Mouse (Mus musculus): ENCODE results near the gene Rilpl1.
"Not testable (repeated sequence)": the region's sequence is repeated elsewhere in the genome, so short reads cannot be mapped to it uniquely, and the experiment has no call there.

The Rilpl1 gene

DNA sequence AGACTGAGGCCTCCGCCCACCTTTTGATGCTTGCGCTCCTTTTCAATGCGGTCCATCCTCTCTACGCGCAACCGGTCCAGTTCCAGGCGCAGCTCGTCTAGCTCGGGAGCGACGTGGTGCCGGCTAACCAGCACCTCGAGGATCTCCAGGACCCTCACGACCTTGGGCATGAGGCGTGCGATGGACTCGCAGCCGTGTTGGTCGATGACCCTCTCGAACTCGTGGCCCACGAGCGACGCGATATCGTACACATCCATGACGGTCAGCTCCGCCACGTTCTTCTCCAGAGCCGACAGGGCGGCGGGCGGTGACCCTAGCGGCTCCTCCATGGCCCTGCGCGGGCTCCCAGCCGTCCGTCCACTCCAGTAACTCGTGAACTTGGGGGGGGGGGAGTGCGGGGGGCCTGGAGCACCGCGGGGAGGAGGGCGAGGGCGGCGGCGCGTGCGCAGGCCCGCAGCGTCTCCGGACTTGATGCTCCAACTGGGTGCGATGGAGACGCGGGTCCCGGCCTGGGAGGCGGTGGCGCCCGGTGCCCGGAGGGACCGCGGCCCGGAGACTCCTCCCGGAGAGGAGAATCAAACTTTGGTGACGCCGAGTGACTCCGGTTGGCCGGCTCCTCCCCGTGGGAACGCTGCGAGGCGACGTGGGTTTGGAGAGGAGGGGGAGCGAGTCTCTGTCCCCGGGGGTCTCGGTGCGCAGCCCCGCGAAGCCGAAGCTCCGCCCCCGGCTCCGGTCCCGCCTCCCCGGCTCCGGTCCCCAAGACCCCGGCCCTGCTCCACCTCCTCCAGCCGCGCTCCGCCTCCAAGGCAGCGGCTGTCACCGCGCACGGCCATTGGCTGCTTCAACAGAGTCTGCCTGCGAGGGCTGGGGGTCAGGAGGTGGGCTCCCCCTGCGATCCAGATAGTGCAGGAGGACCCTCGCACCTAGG, at the start of gene Rilpl1:
Gene Rilpl1 (minus strand): TSS at position 737 of the 928 bp plus-strand sequence.
- peak; percentile 79 to 82 for DNase-seq (ENCODE audit: low spot score in 2 of 2)

DNA sequence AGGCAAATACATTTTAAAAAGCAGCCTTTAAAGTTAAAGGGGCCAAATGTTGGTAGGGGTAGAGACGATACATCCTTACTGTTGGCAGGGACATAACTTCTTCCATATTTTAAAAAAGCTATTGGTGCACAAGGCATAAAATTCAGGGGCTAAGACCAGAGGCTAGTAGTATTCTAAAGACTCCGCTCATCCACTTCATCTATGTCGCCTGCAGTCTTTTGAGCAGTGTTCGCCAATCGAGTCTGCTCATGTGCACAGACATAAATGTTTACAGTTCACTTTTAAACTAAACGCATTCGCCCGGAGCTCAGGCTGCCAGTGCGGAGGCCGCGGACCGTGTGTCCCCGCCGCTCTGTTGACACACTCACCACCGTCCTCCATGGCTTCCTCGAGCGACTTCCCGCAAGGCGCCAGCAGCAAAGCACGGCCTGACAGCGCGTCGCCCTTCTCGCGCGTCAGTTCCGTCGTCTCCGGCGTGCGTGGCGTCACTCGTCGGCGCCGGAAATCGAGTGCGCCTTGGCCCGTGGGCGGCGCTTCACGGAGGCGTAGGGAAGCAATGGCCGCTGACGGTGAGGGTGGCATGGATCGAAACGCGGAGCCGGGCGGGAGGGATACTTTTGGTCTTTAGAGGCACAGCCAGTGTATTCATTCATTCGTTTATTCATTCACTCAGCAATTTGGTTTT, 47.6 kb upstream of the Rilpl1 start, which contains the start of the genes Eif2b1 and Gtf2h3:
Gene Eif2b1 (minus strand): TSS at position 499 of the 685 bp plus-strand sequence.
Gene Gtf2h3 (plus strand): TSS at position 508 of the 685 bp plus-strand sequence.
- peak; percentile 88 to 95 for DNase-seq (ENCODE audit: low spot score in 2 of 2)

DNA sequence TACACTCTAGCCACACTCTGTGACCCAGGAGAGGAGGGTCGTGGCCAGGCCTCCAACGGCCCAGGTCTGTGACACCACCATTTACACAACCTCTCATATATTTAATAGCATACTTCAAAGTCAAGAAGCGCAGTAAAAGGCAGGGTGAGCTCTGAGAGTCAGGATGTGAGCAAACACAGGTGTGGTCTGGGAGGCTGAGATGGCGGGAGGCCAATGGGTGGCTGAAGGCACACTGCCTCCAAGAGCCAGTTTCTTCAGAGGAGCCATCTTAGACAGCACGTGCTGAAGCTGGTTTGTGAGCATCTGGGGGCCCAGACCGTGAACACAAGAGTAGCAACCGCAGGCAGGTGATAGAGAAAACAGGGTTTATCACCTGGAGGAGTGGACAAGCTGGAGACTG, 44.3 kb upstream of the Rilpl1 start:
- no peak for DNase-seq (ENCODE audit: low spot score in 2 of 2)

DNA sequence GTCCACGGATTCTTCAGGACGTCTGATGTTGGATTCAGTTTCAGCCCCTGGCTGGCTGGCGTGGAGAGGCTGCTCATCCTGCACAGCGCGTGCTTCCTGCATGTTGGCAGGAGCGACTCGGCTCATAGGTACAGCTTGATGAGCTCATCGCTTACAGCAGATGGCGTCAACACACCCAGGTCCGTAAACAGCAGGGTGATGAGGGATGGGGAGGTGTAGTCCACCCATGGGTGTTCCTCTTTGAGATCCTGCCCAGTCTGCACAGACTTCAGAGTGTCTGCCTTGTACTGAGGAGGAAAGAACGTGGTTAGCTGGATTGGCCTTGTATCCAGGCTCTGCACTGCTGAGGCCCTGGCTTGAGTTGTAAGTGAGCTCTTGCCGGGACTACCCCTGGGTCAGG, 39.9 kb upstream of the Rilpl1 start:
- no peak for DNase-seq (ENCODE audit: low spot score in 2 of 2)

DNA sequence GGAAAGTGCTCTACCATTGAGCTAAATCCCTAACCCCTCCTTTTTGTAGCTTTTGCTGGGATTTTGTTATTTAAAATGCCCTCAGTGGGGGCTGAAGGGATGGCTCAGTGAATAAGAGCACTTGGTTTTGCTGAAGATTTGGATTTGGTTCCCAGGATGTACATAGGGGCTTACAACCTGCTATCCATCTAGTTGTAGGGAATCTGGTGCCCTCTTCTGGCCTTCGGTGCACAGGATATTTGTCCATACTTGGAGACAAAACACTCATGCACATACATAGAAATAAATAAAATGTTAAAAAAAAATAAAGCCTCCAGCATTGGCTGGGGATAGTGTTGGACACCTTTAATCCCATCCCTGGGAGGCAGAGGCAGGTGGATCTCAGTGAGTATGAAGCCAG, 24.0 kb upstream of the Rilpl1 start:
- no peak for DNase-seq (ENCODE audit: low spot score in 2 of 2)

DNA sequence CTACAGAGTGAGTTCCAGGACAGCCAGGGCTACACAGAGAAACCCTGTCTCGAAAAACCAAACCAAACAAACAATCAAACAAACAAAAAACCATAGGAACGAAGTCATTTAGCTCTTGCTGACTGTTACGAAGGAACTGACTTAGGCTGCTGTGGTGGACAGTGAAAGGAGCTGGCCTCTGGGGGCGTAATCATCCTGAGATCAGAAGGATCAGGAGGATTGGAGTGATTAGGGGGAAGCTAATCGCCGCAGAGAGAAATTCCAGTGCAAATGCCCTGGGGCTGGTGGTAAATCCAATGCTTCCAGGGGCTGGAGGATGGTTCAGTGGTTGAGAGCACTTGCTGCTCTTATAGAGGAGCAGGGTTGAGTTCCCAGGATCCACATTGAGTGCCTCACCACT, 22.4 kb upstream of the Rilpl1 start:
- DNase-seq (ENCODE audit: low spot score in 2 of 2), result no peak

DNA sequence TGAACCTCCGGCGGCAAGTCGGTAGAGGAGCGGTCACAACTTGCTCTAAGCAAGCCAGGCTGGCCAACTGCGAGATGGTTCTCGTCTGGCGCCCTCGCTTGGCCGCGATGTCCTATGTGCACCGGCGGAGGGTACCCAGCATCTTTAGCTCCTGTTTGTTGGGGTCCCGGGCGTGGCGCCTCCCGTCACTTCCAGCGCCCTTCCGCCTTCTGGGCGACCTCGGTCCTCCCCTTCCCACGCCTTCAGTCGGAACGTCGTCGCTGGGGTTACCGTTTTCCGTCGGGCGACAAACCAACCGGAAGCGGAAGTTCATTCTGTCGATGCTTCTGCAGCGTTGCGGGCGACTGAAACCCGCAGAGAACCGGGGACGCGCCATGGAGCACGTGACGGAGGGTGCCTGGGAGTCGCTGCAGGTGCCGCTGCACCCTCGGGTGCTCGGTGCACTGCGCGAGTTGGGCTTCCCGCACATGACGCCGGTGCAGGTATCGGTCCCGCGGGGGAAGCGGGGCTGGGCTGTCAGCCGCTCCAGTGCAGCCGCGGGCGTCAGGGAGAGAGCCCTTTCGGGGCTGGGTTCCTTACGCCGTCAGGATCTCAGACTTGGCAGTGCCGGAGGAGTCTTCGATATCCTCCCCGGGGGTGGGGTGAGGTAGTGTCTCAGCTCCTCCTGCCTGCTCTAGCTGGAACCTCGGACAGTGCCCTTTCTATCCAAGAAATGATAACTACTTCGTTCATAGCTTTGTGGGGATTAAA, 21.5 kb upstream of the Rilpl1 start, which contains the start of gene Ddx55:
Gene Ddx55 (plus strand): TSS at position 307 of the 750 bp plus-strand sequence.
- peak; percentile 86 to 89 for DNase-seq (ENCODE audit: low spot score in 2 of 2)

DNA sequence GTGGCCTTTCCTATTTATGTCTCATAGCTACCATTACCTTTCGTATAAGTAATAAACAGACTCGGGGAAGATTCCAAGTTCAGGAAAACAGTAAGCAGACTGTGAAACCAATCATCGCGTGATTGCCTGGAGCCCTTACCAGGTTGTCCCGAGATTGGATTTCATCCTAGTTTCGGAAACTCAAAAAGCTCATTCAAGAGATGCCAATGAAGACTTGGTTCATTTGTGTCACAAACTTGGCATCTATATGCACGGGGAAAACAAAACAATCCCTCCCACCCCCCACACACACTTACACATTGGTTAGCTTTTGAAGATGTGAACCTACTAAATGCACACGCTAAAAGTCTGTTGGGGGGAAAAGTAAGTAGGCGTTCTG, 20.9 kb upstream of the Rilpl1 start:
- DNase-seq (ENCODE audit: low spot score in 2 of 2), result no peak

DNA sequence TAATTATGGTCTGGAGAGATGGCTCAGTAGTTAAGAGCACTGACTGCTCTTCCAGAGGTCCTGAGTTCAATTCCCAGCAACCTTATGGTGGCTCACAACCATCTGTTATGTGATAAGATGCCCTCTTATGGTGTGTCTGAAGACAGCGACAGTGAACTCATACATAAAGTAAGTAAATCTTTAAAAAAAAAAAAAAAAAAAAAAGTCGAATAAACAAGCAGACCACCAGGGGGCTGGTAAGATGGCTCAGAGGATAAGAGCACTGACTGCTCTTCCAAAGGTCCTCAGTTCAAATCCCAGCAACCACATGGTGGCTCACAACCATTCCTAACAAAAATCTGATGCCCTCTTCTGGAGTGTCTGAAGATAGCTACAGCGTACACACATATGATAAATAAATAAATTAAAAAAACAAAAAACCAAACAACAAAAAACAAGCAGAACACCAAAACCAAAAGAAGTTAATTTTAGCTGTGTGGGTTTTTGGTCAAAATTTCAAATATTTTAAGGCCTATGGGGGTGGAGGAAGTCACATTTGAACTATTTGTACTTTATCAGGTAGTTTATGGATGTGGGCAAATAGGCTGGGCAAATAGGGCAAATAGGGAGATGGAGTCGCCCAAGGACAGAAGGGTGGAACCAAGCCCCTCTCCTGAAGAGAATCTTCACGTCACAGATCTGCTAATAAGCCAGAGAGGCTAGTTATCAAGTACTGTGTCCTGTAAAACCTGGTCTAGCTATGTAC, 20.3 kb upstream of the Rilpl1 start:
- not testable (repeated sequence) for DNase-seq (ENCODE audit: low spot score in 2 of 2)

DNA sequence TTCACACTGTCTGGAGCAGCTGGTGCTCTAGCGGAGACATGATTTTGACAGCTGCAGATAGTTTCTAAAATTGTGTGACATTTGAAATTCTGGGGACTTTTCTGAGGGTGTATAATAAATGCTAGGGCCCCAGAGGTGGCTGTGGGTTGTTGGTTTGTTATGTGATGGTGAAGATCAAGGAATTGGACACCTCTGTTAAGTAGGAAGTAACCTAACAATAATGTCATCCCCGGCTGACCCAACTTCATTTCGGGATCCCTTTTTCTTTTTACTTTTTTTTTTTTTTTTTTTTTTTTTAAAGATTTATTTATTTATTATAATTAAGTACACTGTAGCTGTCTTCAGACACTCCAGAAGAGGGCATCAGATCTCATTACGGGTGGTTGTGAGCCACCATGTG, 19.5 kb upstream of the Rilpl1 start:
- DNase-seq (ENCODE audit: low spot score in 2 of 2), result not testable (repeated sequence)

DNA sequence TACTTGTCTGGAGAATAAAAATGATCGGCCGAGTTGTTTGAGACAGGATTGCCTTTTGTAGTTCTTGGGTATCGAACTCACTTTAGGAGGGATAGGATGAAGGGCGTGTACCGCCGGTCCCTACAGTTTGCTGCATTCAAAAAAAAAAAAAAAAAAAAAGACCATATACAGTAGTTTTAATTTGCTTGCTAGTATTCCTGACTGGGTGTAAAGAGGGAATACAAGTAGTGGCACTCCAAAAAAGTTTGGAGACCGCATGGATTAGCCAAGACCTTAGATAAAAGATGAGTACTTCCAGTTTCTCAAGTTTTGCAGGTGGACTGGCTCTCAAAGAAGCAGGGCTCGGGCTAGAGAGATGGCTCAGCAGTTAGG, 10.4 kb upstream of the Rilpl1 start:
- DNase-seq (ENCODE audit: low spot score in 2 of 2), result no peak

DNA sequence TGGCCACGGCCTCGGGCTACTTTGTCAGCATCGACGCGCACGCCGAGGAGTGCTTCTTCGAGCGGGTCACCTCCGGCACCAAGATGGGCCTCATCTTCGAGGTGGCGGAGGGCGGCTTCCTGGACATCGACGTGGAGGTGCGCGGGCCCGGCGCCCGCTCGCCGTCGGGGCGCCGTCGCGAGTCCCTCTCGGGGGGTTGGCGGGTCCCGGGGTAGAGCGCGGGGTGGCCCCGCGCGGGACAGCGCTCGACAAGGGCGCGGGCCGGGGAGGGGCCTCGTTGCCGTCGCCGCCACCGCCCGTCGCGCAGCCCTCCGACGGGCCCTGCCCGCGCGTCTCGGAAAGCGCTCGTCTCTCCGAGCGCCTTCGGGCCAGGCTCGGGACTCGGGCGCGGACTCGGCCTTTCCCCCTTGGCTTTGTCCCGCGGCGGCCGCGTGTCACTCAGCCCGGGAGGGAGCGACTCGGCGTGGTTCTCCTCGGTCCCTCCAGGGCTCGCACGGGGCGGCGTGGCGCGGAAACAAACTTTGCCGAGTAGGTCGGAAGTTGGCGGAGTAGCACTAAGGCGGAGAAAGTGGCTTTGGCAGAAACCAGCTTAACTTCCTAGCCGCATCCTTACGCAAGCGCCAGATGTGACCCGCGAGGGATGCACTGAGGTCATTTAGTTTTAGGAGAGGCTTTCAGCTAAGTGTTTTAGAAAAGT, 9.9 kb upstream of the Rilpl1 start:
- DNase-seq (ENCODE audit: low spot score in 2 of 2), result peak; percentile 76 to 78

DNA sequence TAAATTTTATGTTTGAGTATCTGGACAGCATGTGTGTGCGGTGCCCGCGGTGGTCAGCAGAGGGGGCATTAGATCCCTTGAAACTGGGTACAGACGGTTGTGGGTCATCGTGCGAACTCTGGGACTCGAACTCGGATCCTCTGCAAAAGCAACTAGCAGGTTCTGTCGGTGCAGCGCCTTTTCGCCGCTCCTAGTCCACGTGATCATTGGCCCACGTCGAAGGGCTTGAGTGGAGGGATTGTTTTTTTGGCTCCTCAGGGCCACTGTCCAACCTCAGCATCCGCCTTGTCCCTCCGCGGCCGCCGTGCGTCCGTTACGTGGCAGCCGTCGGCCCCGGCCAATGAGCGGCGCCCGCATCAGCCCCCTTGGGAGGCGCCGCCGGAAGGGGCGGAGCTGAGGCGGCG, 9.2 kb upstream of the Rilpl1 start, which contains the start of gene Tmed2:
Gene Tmed2 (plus strand): TSS at position 313 of the 404 bp plus-strand sequence.
- DNase-seq (ENCODE audit: low spot score in 2 of 2), result peak; percentile 93 to 95

DNA sequence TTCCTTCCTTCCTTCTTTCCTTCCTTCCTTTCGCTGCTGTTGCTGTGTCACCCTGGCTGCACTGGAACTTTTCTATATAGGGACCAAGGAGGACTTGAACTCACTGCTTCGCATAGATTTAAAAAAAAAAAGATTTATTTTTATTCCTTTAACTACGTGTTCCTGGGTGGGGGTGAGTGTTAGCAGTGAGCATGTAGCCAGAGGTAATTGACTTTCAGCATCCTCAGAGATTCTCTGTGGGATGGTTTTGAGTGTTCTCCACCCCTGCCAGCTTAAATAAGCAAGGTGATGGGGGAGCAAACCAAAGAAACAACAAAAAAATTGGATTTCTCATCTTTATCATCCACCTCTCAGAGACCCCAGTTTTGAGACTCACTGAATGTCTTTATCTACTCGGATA, 8.7 kb upstream of the Rilpl1 start:
- no peak for DNase-seq (ENCODE audit: low spot score in 2 of 2)

DNA sequence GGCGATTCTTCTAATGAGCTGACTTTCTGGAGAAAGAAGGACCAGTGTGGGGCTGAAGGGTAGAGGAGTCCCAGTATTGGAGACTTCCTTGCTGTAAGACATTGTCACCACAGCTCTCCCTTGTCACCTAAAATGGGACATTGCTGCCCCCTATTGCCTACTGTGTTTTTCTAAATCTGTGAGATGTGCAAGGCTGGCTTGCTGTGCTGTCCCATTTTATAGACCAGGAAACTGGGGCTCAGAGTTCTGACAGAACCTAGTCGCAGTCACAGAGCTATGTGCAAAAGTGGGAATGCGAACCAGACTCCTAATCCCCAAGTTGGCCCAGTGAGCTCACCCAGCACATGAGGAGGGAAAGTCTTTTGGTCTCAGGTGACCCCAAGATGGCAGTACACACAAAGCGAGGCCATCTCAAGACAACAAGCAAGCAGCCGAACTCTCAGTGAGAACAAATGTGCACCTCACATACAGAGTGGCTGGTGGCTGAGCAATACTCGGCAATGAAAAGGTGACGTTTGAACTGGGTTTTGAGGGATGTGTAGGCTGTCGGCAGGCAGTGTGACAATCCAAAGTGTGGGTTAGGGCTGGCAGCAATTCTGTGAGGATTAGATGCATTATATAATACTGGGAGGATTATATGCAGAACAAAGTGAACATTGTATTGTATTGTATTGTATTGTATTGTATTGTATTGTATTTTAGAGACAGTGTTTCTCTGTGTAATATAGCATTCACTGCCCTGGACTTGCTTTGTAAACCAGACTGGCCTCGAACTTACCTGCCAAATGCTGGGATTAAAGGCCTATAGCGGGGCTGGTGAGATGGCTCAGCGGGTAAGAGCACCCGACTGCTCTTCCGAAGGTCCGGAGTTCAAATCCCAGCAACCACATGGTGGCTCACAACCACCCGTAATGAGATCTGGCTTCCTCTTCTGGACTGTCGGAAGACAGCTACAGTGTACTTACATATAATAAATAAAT, 7.9 kb upstream of the Rilpl1 start:
- DNase-seq (ENCODE audit: low spot score in 2 of 2), result no peak

DNA sequence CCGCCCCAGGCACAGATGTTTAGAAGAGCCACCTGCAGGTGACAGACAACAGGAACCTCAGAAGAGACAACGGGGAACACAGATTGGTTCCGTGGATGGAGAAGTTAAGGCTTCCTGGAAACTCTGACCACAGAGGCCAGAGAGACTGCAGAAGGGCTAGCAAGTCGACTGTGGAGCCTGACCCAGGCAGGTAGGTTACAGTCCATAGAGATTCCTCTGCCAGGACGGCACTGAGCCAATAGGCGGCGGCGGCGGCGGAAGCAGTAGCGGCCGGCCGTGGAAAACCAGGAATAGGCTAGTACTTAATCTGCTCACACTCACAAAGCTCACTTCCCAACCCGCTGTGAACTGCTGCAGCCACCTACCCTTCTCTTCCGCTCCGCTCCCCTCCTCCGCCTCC, 5.6 kb upstream of the Rilpl1 start:
- DNase-seq (ENCODE audit: low spot score in 2 of 2), result no peak

DNA sequence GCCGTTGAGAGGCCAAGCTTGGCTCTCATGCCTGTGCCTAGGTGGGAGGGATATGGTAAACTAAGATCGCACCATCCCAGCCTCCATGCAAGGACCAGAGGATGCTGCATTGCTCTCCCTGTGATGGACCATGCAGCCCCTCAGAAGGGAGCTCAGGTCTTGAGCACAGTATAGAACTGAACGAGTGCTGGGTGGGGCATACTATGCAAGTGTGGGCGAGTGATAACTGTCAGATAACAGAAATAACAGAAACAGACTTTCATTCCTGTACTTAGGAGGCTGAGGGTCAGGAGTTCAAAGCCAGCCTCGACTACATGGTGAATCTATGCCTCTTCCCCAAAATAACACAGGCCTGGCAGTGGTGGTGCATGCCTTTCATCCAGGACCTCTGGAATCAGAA, 3.8 kb upstream of the Rilpl1 start:
- DNase-seq (ENCODE audit: low spot score in 2 of 2), result no peak

DNA sequence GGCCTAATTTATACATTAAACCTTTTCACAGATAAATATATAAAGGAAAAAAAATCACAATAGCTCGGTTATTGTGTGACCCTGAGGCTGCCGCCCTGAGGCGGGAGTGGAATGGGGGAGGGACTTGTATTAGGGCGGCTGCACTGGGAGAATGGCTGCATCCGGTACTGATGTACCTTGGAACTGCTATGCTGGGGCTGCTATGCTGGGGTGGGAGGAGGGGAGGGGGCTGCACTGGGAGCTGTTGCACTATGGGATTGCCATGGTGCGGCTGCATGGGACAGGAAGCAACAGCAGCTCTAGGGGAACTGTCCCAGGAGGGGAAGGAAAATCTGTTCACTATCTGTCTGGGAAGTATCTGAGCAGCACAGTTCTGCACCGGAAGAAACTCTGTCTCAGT, 1.3 kb upstream of the Rilpl1 start:
- DNase-seq (ENCODE audit: low spot score in 2 of 2), result no peak

DNA sequence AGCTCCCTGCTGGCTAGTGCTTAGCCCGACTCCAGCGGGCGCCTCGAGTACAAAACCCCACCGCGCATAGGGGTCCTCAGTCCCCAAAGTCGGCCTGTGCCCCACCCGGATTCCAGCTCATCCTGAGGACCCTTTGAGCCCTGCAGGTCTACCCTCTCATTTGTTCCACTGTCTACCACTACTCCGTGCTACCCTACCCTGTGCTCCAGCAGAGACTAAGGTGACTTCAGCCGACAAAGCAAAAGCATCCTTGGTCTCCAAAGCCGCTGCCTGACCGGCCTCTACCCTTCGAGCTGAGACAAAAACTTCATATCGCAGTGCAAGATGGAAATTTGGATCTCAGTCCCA, 366 bp upstream of the Rilpl1 start:
- no peak for DNase-seq (ENCODE audit: low spot score in 2 of 2)

DNA sequence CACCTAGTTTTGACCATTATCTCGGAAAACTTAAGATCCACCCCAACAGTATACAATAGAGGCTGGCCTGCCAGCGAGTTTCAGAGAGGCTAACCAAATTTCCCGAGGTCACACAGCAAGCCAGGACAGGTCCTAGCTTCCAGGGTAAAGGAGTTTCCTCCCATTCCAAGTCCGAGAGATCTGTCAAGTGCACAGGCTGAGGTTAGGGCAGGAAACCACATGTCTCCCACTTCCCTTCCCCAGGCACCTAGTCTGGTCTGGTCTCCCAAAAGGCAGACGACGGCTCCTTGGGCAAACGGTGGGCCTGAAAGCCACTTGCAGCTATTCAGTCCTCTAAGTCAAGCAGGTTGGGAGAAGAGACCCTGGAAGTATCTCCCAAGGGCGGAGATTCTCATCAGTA, 1.5 kb downstream of the Rilpl1 start:
- DNase-seq (ENCODE audit: low spot score in 2 of 2), result no peak

All from urinary bladder, postnatal 4 days (tissue).